Mouse (Mus musculus): ENCODE measurements around the gene Cd52.

The Cd52 gene

DNA sequence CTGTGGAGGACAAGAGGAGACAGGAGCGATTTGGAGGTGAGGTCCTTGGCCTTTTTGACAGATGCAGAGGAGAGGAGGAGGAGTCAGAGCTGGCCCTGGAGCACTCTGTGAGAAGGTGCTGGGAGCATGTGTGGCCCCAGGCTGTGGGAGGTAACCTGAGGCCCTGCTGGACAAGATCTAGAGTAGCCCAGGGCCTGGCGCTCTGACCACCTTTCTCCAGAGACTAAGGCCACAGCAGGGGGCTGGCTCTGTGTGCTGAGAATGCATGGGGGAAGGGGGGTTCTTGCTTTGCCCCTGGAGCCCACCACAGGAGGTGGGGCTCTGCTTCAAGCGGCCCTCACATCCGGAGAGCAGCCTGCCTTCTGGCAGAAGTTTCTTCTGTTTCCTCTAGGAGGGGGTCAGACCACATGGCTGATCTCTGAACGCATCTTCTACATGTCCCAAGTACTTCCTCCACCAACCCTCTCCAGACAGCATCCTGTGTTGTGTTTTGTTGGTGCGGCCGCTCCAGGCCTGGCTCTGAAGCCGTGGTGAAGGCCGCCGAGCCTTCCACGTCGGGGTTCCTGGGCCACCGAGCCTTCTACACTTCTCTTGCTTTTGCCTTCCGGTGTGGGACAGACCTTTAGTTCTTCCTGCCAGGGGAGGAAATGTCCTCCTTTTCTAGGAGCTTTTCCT is 23.4 kb upstream of the Cd52 start:
- no peak for DNase-seq

DNA sequence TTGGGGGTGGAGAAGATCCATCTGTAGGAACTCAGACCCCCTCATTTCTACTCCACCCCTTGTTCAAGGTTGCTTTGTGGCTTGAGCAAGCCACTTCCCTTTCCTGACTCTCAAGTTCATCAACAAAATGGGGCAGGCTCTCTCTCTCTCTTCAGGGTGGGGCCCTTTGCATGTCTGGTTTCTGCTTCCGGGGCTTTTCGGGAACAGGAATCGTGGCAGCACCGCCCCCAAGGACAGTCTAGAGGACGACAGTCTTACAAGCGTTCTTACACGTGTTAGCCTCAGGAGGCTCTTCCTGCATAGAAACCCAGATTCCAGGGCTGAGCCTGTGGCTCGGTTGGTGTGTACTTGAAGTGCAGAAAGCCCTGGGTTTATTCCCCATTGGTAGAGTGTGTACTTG is 22.1 kb upstream of the Cd52 start:
- DNase-seq = no peak

DNA sequence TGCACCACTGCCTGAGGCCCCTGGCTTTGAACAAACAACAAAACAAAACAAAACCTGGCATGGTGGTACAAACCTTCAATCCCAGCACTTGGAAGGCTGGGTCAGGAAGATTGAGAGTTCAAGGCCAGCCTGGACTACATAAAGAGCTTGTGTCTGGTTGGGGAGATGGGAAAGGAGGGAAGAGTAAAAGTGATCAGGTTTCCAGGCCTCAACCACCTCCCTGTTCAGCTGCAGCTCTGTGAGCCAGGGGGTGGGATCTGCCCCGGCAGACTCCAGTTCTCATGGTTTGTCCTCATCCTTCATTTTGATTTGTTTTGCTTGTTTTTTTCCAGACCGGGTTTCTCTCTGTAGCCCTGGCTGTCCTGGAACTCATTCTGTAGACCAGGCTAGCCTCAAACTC is 21.6 kb upstream of the Cd52 start:
- no peak for DNase-seq

DNA sequence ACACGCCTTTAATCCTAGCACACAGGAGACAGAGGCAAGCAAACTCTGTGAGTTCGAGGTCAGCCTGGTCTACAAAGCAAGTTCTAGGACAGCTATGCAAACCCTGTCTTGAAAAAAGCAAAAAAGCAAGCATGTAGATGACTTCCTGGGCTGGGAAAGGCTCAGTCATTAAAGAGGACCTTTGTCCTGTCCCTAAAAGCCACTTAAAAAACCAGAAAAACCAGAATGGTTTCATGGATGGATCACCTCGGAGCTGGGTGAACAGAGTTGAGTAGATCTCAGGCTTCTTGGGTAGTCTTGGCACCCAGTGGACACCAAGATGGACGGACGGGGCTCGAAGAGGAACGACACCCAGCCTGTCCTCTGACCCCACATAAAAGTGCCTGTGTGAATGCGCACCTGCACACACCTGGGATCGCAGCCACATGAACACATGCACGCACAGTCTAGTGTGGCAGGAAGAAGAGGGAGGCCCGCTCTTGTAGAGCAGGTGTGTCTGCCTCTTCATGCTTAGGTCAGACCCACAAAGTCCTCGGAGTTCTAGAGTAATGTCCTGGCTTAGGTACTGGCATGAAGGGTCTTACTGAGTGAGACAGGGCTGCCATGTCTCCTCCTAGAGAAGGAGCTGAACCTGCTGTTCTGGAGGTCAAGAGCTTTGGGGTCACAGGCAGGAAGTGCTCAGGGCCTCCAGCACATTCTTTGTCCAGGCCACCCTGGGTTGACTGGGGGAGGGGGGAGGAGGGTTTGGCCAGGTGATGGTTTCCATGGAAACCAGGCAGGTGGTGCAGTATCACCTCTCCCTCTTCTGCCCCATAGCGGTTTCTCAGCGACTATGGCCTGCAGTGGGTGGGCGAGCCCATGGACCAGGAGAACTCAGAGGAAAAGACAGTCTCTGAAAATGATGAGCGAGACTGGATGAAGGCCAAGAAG is 20.6 kb upstream of the Cd52 start:
- DNase-seq = no peak

DNA sequence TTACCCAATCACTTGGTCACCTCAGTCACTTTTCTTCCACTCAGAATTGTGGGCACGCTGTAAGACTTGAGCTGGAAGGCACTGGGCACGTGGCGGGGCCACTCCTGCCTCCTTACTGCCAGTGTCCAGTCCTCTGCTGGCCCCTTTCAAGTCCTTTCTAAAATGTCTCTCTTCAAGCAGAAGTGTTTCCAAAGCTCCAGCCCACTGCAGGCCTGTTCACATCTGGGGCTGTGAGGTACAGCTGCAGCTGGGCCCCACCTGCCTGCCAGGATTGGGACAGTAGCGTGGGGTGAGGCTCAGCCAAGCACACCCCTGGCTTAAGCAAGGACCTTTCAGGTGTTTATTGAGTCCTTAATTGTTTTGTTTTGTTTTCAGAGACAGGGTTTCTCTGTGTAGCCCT is 19.2 kb upstream of the Cd52 start:
- no peak for DNase-seq

DNA sequence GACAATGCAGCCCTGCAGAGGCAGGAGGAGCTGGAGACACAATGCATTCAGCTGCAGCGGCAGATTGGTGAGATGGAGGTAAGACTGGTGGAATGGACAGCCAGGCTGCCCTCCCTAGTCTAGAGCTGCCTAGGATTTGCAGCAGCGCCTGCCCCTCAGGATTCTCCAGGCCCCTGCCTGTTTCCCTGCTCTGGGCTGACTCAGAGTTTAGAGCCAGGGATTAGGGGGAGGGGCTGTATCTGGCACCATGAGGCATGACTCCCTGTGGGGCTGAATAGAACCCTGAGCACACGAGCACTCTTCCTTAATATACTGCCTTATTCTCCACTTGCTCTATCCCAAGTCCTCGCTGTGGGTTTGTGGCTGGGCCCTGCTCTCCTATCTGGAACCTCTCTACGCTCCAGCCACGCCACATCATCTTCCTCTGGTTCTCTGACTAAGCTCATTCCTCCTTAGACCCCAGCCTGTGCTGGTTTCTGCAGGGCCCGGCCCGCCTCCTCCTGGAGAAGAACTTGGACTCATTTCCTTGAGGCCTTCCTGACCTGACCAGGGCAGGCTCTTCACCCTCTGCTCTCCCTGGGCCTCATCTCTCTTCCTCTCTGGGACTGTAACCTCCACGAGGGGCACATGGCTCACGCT is 18.6 kb upstream of the Cd52 start:
- DNase-seq = no peak

DNA sequence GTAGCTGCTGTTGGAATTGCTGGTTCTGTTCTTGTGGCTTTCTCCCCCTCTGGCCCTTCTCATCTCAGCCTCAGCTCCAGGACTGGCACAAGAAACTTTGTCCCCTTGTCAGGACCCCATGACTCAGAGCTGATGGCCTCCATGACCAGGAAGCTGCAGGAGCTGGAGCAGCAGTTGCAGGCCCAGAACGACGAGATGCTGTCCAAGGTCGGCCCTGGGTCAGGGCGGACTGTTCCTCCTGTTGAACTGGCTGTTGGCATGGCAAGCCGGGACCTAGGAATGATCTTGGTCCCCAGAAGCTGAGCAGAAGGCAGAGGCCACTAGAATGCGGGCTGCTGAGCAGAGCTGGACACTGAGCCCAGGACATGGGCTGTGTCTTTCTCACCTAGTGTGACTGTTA is 17.5 kb upstream of the Cd52 start:
- DNase-seq = no peak

DNA sequence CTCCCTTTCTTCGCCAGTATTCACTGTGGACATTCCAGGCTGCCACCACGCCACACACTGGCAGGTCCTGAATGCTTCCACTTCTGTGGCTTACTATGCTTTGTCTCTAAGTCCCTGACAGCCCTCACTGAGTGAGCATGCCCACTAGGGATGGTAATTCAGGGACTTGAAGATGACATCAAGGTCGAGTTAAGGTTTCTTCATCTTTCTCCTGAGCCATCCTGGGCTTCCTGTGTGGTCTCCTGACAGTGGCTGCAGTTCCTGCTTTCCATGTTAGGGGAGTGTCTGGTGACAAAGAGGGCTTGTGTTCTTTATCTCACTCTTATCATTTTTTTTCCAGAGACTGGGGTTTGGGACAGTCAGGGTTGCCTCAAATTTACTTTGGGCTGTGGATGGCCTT is 15.8 kb upstream of the Cd52 start:
- DNase-seq = no peak

DNA sequence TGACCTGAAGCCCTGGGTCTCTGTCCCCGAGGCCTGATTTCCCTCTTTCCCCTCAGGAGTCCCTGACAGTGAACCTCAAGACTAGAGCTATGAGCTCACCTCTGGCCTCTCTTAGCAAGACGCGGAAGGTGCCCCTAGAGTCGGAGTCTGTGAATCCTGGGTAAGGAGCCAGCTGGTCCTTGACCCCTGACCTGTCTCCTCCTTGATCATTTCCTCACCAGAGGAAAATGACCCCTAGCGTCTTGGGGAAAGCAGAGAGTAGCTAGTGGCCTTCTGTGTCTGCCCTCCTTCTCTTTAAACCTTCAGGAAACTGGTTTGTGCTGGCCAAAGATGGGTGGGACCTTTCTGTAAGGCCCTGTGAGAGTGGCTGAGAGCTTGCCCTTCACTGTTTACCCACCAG is 13.3 kb upstream of the Cd52 start:
- DNase-seq = no peak

DNA sequence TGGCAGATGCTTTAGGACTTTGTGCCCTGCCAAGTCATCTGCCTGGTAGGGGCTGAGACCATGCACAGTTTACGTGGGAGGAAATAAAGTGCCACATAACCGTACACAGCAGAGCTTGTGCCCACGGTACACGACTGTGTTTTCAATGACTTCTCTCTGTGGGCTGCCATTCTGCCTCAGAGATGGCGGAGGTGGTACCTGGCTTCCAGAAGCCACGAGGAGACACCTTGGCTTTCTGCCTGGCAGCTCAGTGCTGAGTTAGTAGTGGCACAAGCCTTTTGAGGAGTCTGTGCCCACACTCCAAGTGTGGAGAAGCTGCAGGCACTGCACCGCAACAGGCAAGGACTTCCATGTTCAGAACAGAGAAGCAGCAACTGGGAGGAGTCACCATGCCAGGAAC is 12.8 kb upstream of the Cd52 start:
- no peak for DNase-seq

DNA sequence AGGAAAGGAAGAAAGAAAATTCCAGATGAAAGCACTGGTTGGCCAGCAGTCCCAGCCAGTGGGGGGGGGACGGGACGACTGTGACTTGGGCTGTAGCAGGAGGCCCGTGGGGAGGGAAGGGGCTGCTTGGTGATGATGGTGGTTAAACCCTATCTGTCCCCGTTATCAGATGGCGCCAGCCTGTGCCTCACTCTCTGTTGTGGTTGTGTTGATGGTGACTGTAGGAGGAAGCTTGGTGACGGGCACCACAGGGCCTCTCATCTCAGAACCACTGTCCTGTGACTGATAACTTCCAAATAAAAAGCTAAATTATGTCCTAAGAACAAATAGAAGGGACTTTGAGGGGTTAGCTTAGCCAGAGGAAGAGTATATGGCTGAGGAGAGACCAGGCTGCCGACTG is 11.2 kb upstream of the Cd52 start:
- no peak for DNase-seq

DNA sequence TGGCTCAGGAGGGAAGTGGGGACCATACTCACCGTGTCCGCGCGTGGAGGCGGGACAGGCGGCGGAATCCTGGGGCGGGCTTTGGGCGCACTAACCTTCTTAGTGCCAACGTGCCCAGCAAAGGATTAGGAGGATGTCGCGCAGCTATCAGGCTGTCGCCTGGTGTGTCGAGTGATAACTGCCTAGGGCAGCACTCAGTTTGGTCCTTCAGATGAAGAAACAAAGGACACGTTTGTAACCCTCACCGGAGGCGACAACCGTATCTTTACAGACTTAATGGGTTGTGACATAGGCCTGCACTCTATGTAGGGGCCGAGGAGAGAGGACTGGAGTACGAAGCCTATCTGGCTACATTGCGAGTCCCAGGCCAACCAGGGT is 7.8 kb upstream of the Cd52 start:
- no peak for DNase-seq

DNA sequence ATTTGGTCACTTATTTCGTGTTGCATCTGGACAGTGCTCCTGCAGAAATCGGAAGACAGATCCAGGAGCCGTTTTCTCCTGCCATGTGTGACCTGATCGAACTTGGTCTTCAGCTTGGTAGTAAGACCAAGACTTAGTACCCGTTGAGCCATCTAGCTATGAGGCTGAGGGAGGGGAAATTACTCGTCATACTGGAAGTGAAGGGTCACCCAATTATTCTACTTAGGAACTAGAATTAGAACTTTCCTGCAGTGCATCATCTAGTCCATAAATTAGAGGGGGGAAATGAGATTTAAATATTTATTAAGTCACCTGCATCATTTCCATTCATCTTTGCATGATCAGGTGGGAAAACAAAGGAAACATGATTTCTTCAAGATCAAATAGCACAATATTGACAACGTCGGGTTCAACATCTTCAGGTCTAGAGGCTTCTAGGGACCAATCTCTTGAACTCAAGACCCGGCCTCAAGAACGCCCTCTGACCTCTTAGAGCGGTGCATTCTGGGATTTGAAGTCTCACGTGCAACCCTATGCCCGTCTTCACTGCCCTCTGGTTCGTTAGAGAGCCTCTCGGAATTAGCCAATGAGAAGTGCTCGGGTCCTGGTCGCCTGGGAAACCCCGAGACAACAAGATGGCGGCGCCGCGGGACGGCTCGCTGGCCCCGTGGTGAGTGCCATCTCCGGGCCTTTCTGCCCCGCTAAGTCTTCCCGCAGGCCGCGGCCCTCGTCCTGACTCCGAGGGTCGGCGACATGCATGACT is 7.3 kb upstream of the Cd52 start, which contains the start of gene Ubxn11:
Ubxn11 (plus strand) TSS at position 592 of the 763 bp plus-strand sequence.
- DNase-seq = peak; percentile 90

DNA sequence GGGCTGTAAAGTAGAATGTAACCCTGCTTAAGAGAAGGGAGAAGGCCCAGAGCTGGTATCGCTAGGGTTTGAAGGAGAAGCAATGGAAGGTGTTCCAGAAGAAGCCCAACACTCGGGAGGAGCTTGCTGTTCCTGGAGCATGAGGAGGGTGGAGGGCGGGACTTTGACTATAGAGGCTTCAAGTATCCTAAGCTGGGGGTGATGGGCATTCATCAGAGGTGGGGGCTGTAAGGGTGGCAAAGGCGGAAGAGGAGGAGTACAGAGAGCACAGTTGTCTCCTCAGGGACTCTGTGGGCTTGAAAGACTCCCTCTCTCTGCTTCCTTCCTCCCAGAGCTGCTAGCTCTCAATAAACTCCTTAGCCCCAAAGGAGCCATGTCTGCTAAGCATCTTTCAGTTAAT is 5.4 kb upstream of the Cd52 start:
- DNase-seq = no peak

DNA sequence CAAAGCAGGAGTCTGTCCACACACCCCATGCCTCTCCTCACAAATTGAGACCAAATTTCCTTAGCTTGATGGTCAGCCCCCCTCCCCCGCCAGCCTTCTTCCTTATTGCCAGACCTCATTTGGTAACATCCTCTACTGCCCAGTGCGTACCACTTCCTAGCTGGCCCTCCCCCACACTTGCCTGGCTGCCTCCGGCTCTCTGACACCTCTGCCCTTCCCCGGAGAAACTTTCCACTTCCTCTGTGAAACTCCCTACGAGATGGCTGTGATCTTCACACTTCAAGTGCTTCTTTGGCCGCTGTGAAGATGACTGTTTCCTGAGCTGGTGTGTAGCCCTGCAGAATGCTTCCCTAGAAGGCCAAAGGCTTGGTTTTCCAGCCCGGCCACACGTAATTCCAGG is 3.7 kb upstream of the Cd52 start:
- peak; percentile 30 to 31 for DNase-seq

DNA sequence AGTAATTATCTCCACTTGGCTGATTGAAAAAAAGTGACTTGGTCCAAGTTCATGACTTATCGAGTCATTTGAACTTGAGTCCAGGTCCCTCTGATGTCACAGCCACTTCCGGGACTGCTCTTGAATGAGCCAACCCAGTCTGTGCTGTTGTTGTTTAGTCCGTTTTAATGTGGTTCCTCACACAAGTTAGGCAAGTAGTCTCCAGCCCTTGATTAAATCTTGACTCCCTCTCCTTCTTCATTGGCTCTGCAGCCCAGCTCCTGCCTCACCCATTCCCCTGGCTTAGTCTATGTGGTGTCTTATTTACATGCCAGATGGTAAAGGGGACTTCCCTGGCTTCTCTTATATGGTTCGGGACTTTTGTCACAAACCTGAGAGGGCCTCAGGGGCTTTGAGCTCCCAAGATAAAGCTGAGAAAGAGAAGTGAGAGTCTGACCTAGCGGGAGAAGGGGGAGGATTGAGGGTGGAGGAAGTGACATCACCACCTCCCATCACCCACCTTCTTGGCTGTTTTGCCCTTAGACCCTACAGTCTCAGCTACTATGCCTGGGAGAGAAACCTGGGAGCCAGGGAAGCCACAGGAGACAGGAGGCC is 2.2 kb upstream of the Cd52 start:
- no peak for DNase-seq

DNA sequence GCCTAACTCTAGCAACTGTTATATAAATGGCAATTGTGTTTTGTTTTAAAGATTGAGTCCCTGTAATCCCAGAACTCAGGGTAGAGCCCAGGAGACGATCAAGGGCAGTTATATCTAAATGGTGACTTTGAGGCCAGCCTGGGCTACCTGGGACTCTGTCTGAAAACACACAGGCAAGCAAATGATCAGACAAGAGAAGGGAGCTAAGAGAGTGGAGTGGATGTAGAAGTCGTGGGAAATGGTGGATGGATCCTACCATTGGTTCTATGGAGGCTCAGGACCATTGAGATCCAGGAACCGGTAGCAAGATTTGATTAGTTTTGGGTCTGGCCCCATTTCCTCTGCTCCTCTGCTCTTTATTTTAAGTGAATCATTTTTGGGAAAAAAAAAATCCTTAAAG is 1.2 kb upstream of the Cd52 start:
- DNase-seq = no peak

DNA sequence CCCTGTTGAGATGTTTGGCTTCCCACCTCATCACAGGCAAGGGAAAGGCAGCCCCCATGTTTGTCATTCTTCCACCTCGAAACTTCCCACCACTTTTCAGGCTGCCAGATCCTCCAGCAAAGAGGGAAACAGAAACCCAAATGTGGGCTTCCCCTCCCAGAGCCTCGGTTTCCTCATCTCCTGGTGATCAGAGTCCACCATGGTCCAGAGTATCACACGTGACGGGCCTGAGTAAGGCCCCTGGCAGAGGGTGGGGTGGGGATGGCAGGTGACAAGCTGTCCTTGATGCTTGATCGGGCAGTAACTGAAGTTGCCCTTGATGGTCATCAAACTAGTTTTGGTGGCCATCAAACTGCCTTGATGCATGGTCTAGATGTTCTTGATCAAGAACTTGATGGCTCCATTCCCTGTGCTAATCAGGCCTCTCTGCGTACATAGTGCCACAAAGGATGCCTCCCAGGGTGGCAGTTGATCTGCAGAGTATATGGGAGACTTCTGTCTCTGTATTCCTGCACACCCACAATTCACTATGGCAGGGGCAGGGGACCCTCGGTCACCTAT is 798 bp downstream of the Cd52 start:
- no peak for DNase-seq

DNA sequence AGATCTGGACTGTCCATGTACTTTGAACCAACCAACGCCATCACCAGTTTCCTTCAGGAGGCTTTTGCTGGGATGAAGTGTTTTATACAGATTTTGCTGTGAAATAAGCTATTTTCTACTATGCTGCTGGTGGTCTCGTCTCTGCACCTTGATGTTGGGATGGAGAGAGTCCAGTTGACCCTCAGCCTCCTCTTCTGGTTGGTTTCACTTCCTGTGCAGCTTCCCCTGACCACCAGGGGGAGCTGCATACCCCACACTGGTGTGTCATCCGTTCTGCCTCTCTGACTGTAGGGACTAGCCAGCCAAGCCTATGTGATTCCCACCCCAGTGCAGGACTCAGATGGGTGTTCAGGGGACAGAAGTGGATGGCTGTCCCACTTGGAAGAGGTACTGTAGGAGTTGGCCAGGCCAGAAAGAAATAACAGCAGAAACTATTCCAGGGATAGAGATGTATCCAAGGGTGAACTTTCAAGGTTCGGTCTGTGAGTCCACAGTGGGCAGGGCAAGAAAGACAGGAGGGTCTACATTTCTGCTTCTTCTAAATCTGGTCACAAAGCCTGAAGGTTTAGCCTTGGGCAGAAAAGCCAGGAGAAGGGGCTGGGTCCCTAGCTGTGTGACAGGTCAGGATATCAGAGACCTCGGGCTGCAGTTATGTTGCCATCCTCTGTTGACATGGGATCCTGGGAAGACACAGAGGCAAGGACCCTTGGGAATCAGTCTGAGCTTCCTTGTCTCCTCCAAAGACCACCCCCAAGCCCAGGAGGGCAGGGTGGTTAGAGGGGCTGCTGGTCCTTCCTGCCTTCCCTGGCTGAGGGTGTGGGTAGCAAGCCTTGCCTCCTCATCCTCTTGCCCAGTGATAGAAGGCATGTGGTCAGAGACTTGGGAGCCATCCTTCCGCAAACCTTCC is 2.2 kb downstream of the Cd52 start:
- peak; percentile 24 to 55 for DNase-seq

DNA sequence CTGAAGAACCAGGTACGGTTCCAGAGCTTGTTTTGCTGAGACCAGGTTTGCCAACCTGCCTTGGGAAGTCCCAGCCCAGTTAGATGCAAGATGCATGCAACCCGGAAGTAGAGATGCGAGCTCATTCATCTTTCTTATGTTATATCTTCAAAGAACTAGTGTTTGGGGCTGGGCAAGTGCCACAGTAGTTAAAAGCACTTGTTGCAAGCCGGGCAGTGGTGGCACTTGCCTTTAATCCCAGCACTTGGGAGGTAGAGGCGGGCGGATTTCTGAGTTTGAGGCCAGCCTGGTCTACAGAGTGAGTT is 3.7 kb downstream of the Cd52 start:
- DNase-seq = no peak

DNA sequence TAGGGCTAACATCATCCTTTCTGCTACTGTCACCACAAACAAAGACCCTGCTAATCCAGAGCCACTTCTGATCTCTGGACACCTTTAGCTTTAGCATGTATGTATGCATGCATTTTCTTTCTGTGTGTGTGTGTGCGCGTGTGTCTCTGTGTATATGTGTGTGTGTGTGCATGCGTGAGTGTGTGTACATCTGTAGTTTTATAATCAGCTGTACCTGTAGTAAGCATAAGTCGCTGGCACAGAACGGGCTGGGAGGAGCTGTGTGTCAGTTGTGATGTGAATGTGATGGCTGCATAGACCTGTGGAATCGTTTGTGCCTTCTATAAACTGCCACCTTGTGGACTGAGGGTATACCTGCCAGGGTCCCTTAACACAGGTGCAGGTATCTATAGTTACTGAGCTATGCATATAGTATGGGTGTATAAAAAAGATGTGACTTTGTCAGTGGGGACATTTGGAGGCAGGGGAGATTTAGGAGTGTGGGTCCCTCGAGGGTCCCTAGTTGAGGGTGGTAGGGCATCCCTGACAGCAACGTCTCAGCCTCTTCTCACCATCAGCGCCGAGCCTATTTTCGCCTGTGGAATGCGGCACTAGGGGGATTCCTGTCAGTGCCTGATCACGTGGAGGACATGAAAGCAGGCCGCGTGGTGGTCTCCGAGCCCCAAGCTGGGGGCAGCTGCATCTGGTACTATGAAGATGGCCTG is 4.2 kb downstream of the Cd52 start:
- no peak for DNase-seq

All from kidney, adult 8-10 months (tissue).